Mouse (Mus musculus) adrenal gland, postnatal 25 days (tissue): ENCODE measurements at regions not wholly inside any gene's neighbourhood (a gene's known extent, or its start where the extent isn't known, plus 50 kb on each side); places are given as distances from the start of the nearest gene placed in this dataset.
A peak's percentile ranks its signal among the peaks of the same experiment; 100 is the strongest.

Source experiments
- DNase-seq: peaks from one replicate; pipeline ENCODE4 v3.0.0; 2021; ENCODE audit warnings: mixed read lengths

DNA sequence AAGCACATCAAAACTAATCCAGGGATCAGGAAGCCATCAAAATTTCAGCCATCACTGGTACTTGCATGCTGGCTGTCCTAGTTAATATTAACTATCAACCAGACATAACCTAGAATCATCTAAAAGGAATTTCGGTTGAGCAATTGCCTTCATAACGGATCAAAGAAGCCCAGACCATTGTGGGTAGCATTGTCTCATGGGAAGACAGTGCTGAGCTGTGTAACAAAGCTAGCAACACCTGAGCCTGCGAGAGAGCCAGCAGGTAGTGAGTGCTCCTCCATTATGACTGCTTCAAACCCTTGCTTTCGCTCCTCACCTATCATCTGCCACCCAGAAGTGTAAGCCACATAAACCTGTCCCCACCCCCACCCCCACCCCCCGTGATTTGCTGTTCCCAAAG, 169.6 kb upstream of the Fat1 start:
- DNase-seq: no peak

DNA sequence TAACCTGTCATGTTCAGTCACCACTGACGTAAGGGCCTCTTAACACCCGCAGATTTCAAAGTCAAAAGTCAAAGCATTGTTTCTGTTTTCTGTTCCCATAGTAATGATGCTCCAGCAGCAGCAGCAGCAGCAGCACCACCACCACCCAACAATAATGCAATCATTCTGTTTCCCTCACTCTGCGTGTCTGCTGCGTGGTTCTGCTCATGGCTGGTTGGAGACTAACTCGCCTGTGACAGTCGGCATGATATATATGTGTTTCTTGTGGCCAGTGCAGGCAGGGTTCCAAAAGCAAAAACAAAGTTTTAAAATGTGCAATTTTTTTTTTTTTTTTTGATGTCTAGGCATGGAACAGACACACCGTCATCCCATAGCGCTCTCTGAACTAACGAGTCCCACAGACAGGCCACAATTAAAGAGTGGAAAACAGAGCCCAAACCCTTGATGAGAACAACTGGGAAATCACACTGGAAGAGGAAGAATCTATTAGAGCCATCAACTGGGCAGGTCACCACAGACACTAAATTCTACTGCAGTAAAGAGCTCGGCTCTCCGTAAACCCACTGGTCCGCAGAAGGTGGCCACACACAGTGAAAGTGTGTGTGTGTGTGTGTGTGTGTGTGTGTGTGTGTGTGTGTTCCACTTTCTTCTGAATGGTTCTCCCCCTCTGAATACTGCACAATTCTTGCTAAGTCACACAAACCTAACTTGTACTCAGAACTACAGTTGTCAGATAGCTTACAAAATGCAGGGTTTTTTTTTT, 169.0 kb upstream of the Fat1 start:
- no peak for DNase-seq

DNA sequence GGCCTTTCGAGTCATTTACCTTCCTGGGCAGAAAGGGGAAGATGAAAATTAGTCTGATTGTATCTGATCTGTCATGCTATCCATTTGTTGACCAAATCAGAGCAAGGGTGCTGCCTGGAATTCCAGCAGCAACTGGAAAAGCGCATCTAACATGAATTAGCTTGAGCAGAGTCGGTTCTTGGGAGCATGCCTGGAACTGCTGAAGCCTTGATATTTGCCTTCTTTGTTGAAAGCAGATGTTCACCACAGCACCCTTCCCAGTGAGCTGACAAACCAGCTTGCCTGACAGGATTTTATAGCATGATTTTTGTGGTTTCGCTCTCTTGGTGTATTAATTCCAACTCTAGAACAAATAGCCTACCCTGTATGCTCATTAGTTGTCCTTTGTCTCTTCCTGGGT, 168.0 kb upstream of the Fat1 start:
- DNase-seq: no peak

DNA sequence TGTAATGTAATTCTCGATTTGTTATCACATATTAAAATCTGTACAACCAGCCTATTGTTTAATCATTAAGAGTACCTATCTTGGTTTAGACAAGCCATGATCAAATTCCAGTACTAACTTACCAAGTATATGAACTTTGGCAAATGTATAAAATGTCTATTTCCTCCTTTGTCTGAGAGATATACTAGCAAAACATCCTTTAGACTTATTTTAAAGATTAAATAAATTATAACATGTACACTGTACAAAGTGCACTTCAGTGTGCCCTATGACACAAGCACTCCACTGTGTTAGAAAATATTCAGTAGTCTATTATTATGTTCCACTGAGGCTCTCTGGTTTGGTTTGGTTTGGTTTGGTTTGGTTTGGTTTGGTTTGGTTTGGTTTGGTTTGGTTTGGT, 156.0 kb upstream of the Fat1 start:
- DNase-seq: no peak

DNA sequence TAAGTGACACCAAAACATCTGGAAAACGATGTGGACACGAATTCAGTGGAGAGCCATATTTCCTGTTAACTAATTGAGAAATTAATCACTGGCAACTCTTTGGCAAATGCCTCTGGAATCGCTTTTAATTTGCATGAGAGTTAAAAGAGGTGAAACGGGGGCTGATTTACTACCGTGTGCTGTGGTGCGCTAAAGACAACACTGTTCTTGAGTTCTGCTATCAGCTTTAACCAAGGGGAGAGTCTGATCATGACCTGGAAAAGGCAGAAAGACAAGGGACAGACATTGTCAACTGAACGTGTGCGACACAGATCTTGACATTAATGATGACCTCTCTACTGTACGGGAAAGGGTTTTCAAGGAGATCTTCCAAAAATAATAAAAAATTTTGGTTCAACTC, 152.8 kb upstream of the Fat1 start:
- DNase-seq: no peak

DNA sequence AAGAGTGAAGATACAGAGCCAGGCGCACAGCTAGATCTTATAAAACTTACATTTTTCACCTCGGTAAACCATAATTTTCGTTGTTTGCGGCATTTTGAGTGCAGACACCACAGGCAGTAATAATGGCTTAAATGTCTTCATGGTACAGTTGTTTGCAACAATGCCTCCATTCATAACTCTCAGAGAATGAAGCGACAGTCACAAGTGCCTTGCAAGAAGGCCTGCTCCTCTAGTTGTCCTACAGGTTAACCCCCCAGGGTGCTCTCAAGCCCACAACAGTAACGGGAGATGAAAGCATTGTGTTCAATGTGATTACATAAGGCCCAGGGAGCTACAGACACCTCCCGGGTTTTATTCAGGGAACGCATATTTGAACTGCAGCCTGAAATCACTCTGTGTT, 150.1 kb upstream of the Fat1 start:
- no peak for DNase-seq

DNA sequence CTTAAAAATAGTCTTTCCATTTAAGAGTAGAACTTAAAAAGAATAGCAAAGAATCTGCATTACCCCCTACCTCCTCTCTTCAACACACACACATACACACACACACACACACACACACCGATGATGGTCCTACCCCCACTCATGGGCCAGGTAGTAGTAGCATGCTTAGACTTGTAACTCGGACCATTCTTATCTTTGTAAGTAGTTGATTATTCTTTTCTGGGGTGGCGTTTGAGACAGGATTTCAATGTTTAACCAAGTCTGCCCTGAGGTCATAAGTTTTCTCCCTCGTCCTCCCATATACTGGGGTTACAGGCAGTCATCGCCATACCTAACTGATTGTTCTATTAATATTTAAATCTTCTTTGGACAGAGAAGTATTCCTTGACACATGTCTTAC, 148.5 kb upstream of the Fat1 start:
- DNase-seq: no peak

DNA sequence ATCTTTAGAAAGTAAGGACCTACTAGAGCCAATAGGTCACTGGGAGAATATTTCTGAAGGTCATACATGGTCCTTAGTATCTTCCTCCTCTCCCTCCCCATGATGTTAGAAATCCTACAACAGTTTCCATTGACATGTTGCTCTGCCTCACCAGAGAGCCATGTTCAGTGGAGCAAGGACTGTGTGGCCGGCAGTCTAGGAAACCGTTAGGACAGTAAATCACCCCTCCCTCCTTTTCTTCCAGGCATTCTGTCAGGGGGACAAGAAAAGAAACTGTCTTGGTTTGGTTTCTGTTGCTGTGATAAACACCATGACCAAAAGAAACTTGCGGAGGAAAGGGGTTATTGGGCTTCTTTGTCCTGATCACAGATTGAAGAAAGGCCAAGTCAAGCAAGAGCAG, 147.0 kb upstream of the Fat1 start:
- DNase-seq: no peak

DNA sequence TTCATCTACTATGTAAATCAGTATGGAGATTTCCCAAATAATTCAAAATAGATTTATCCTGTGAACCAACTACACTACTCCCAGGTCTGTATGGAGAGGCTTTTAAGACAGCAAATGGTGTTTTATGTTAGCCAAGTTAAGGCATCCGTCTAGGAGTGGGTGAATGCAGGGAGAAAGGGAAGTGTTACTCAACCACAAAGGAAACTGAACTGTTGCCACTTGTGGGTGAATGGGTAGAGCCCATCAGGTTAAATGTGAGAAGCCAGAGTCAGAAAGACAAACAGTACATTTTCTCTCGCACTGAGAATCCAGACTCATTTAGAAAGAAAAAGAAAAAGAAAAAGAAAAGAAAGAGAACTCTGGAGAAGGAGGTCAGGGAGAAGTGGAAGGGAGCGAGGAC, 135.7 kb upstream of the Fat1 start:
- DNase-seq: no peak

DNA sequence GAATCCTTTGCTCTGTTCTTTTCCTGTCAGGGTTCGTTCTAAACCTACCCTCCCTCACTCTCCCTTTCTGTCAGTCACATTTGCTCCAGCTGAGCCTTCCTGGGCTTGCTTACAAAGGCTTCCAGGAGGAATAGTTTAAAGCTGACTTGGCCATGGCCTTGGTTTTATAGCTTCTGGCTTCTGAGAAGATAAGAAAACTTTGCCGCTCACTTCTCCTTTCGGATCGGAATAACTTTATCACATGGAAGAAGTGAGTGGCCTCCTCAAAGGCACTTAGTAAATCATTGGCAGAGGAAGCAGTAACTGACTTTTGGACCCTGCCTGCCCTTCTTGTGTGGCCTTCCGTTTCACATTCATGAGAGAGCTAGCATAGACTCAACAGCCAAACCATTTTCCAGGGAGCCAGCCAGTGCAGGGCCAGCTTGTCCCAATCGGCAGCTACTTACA, 134.4 kb upstream of the Fat1 start:
- peak; percentile 7 for DNase-seq

DNA sequence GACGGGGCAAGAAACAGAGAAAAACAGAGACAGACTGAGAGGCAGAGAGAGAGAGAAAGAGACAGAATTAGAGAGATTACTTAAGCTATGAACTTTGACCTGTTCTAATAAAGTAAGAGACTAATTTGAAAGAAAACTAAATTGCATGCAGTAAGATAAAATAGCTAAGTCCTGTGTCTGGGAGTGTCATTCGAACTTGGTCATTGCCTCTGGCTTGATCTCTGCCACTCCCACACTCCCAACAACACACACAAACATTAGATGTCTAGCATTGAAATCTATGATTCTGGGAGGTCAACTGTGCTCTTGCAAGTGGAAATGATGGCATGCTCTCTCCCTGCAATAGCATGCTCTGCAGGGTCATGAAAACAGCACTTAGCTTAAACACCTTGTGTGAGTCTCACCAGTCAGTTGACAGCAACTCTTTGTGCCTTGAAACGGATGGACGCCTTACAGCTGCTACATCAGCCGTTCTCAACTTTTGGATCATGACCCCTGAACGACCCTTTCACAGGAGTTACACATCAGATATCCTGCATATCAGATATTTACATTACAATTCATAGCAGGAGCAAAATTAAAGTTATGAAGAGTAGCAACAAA, 133.5 kb upstream of the Fat1 start:
- no peak for DNase-seq

DNA sequence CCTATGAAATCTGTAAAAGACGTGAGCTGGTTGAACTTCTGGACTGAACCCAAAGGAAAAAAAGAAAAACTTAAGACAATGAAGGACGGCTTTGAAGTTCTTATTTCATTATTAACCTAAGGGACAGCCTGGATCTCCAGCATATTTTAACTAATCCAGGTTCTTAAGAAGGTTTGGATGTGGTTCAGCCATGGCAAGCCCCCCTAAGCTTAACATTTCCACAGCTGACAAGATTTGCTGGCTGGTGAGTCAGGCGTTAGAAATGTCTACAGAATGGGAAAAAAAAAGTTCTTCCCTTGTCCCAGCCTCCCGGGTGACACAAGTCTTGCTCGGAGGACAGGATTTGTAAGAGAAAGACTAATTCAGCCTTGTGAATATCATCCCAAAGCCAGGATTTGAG, 132.9 kb upstream of the Fat1 start:
- no peak for DNase-seq

DNA sequence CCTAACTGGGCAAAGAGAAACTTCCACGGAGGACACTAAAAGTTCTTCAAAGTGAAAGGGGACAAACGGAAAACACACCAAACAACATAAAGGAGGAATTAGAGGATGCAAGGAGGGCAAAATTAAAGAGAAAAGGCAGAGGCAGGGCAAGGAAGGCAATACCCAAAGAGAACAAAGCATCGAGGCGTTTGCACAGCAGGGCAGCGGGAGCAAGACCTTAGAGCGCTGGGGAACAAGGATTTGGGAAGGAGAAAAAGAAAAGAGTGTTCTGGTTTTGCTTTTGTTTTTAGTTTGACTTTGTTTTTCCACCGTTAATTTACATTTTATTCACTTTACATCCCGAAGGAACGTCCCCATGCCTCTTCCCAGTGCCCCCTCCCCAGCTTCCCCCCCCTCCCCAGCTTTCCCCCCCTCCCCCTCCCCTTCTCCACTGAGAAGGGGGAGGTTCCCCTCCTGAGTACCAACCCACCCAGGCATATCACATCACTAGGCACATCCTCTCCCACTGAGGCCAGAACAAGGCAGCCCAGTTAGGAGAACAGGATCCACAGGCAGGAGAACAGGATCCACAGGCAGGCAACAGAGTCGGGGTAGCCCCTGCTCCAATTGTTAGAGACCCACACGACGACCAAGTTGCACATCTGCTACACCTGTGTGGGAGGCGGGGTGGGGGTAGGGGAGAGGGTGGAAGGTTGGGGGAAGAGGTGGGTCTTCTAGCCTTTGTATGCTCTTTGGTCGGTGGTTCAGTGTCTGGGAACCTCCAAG, 130.7 kb upstream of the Fat1 start:
- no peak for DNase-seq

DNA sequence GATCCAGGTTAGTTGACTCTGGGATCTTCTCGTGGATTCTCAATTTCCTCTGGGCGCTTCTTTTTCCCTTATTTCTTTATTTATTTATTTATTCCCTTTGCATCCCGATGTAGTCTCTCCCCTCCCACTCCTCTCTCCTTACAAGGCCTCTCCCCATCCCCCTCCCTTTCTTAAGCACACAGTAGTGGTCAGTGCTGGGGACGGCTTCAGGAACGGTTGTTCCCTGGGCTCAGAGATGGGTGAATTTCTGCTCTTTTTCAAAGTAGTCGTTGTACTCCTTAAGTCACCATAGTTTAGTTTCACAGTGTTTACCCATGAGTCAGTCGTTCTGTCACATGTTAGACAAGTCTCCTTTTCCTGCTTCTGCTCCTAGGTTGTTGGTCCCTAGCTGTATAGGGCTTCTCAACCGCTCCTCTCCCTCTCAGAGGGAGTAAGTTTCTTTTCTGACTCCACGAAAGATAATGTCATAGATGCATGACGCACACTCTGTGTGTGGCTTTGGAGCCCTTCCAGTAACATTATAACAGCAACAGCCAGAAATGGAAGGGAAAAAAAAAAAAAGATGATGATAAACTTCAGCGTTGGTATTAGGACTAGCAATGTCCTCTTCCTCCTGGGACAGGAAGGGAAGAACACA, 129.9 kb upstream of the Fat1 start:
- DNase-seq: no peak

DNA sequence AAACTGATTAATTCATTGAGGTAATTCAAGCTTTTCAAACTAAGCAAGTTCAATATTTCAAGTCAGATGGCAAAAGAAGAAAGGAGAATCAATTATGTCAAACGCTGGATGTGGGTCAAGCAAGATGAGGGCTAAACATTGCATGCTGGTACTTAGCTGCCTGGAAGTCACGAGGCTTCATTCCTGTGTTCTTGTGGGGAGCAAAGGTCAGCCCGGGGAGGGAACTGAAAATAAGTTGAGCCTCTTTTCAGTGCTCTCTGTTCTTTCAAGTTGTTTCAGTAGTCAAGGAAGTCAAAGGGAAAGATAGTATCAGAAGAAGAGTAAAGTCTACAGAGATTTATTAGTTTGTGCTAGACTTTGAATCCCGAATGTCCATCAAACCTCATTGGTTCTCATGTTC, 122.9 kb upstream of the Fat1 start:
- no peak for DNase-seq

DNA sequence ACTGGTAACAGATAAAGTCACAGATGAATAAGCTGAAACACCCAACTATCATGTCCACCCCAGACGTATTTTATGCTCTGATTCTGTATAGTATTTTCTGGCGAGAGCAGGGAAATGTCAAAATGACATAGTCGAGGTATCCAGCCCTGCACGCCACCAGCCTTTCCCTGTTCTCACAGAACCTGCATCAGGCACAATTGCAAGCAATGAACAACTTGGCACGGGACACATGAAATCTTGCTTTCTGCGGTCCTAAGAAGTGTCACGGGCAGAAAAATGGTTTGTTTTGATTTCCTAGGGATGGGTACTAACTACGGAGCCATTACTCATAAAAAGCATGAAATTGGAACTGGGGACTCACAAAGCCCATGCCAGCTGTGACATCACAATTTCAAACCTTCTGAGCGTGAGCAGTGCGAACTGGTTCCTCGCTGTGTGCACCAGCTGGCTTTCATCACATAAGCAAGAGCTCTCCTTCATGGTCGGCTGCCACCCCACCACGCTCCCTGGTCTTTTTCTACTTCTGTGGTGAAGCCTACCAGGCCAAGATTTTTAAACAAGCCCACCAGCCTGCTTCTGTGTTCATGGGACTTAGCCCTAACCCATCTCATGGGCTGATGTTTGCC, 117.6 kb upstream of the Fat1 start:
- DNase-seq: no peak

DNA sequence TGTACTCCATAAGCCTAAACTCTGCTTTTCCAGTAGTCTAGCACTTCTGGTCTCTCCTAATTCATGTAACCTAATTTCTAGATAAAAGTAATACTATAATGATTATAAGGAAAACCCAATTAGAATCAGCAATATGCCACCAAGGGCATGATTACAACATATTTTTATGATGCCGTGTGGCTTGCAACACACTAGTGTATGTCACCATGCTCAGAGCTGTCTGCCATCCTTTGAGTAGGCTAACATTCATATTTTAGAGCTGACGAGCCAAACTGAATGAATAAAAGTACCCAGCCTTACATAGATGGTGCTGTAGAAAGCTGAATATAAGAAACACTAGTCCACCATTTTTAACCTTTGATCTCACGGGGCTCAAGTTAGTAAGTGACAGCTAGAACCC, 116.0 kb upstream of the Fat1 start:
- no peak for DNase-seq

DNA sequence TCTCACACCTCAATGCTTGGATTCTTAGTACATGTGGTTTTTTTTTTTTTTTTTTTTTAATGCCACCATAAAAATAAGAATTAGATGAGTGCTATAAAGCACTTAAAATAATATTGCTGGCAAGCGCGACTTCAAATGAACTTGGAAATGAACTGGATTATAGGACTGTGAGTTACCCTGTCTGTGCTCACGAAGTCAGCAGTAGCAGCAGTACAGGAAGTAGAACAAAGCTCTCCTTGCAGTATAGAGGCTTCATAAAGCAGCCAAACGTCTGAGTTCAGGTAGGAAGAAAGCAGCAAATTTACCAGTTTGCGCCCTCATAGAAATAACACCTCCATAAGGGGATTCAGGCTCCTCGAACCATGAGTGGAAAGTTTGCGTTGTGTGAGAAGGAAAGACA, 115.6 kb upstream of the Fat1 start:
- no peak for DNase-seq

DNA sequence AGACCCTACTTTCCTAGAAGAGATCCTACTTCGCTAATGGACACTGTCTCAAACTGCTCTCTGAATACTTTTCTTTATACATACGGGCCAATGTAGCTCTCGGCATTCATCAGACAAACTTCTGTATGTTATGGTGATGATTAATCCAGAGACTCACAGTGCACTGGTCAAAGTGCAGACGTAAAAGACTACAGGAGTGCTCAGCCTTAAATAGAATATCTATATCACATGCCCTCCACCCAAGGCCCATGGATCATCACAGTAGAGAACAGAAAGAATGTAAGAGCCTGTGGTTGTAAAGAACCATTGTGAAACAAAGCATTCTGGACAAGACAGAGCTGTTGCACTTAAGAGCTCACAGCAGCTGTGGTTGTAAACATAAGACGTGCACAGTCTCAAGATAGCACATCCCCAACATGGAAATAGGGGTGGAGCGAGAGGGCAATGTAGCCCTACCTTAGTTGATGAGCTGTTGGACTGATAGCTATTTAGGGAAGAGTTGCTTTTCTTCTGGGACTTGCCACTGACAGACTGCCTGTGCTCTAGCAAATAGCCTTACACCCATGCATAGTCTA, 110.0 kb upstream of the Fat1 start:
- no peak for DNase-seq

DNA sequence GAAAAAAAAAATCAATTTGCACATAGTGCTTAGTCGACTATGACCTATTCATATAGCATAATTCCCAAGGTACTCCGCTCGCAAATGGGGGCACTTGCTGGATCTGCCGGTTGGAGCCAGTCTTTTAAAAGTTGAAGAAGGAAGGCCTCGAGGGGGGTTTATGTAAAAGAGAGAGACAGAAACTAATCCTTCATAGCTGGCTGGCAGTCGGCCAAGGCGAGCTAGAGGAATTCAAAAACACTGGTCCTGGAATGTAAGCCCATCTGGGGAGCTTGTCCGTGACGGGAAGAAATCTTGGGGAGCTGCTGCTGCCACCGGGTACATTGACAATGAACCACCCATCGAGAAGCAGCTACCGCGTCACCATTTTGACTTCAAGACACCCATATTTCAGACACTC, 108.3 kb upstream of the Fat1 start:
- peak; percentile 64 for DNase-seq

DNA sequence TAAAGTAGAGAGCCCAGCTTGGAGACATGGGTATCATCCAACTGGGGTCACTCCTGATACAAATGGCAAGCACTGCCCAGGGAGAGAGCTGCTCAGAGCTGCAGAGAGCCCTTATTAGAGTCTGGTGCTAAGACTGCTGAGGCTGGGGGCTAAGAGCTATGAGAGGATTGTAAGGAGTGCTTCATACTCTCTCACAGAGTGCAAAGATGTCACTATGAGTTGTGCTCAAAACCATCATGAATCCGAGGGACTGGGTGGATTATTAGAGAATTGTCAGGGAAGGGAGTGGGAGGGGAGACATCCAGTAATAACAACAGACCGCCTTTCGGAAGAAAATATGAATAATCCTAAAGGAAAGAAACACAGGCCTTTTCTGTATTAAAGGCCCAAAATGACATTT, 107.2 kb upstream of the Fat1 start:
- no peak for DNase-seq

DNA sequence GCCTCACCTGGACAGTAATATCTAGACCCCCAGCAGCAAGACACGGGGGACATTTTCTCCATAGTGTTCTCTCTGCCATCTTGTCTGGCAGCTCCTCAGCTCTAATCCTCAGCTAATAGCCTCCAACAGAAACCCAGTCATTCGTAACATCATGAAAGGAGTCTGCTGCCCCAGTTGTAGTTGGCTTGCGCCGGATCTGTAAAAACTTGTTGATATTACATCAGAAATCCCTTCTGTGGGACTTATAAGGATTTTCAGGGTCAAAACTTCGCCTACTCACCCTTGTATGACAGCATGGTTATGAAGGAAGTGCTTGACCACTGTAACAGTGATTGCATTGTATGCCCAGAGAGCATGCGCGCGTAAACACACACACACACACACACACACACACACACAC, 96.8 kb upstream of the Fat1 start:
- no peak for DNase-seq
